Mouse (Mus musculus) hindbrain, embryonic 13.5 days (tissue): Measurements from ENCODE around the gene Tppp3. TPM values are rescaled to one million over a fixed set of nuclear protein-coding genes. Genes with fewer than 3 reads are reported as not detected.

Experiments
- polyA plus RNA-seq: library from polyadenylated mRNA; unstranded; fragments of >200 nt; fragmentation: Nextera tagmentation; extraction: Ambion mirVana; gene quantifications from 2 replicates; pipeline ENCODE4 v1.2.1, GENCODE M21; 2015

Gene Tppp3
- polyA plus RNA-seq, 1 experiment from 2014 or later, result 181 TPM

Other genes with a start within 250 kb of the Tppp3 start
- 27.4 and 29.5 TPM in 2 replicates for gene D230025D16Rik, start 246.4 kb downstream of the Tppp3 start, polyA plus RNA-seq
- gene B3gnt9, start 216.4 kb downstream of the Tppp3 start, polyA plus RNA-seq, result 6.2 and 6.7 TPM in 2 replicates
- 19.9 and 21.1 TPM in 2 replicates for gene Tradd, start 206.9 kb downstream of the Tppp3 start, polyA plus RNA-seq
- 1.1 and 1.2 TPM in 2 replicates for gene Fbxl8, start 206.9 kb downstream of the Tppp3 start, polyA plus RNA-seq
- gene Hsf4, start 201.7 kb downstream of the Tppp3 start, polyA plus RNA-seq, result 0.27 and 0.44 TPM in 2 replicates
- gene Nol3, start 195.4 kb downstream of the Tppp3 start, polyA plus RNA-seq, result 3.9 and 4.5 TPM in 2 replicates
- 114 and 119 TPM in 2 replicates for gene 4931428F04Rik, start 181.7 kb downstream of the Tppp3 start, polyA plus RNA-seq
- gene Exoc3l, start 175.4 kb downstream of the Tppp3 start, polyA plus RNA-seq, result 14.3 and 14.6 TPM in 2 replicates
- 45.6 and 47.0 TPM in 2 replicates for gene E2f4, start 173.9 kb downstream of the Tppp3 start, polyA plus RNA-seq
- gene Elmo3, start 165.9 kb downstream of the Tppp3 start, polyA plus RNA-seq, result 1.5 and 1.6 TPM in 2 replicates
- gene Lrrc29, start 145.2 kb downstream of the Tppp3 start, polyA plus RNA-seq, result 0.82 and 1.4 TPM in 2 replicates
- gene Tmem208, start 145.2 kb downstream of the Tppp3 start, polyA plus RNA-seq, result 133 and 136 TPM in 2 replicates
- 0.74 and 0.76 TPM in 2 replicates for gene Fhod1, start 123.6 kb downstream of the Tppp3 start, polyA plus RNA-seq
- gene Slc9a5, start 122.7 kb downstream of the Tppp3 start, polyA plus RNA-seq, result 7.3 and 7.4 TPM in 2 replicates
- gene Plekhg4, start 98.3 kb downstream of the Tppp3 start, polyA plus RNA-seq, result 1.6 and 1.9 TPM in 2 replicates
- gene Kctd19, start 58.0 kb downstream of the Tppp3 start, polyA plus RNA-seq, result not detected in 2 replicates
- 1.1 and 1.7 TPM in 2 replicates for gene Lrrc36, start 58.0 kb downstream of the Tppp3 start, polyA plus RNA-seq
- 30.9 and 34.3 TPM in 2 replicates for gene Zdhhc1, start 25.4 kb upstream of the Tppp3 start, polyA plus RNA-seq
- 7.8 and 11.0 TPM in 2 replicates for gene Hsd11b2, start 47.2 kb upstream of the Tppp3 start, polyA plus RNA-seq
- 201 and 203 TPM in 2 replicates for gene Atp6v0d1, start 94.5 kb upstream of the Tppp3 start, polyA plus RNA-seq
- gene Ripor1, start 133.7 kb upstream of the Tppp3 start, polyA plus RNA-seq, result 26.6 and 27.1 TPM in 2 replicates
- 114 and 120 TPM in 2 replicates for gene Ctcf, start 165.0 kb upstream of the Tppp3 start, polyA plus RNA-seq
- 0.43 and 1.2 TPM in 2 replicates for gene Agrp, start 165.9 kb upstream of the Tppp3 start, polyA plus RNA-seq
- gene Carmil2, start 214.7 kb upstream of the Tppp3 start, polyA plus RNA-seq, result 16.2 TPM in 2 replicates
- gene Acd, start 229.6 kb upstream of the Tppp3 start, polyA plus RNA-seq, result 93.0 and 95.2 TPM in 2 replicates
- 45.4 and 47.7 TPM in 2 replicates for gene Pard6a, start 229.6 kb upstream of the Tppp3 start, polyA plus RNA-seq
- gene 4933405L10Rik, start 236.1 kb upstream of the Tppp3 start, polyA plus RNA-seq, result 0.16 and 0.28 TPM in 2 replicates
- 12.8 TPM in 2 replicates for gene Enkd1, start 236.7 kb upstream of the Tppp3 start, polyA plus RNA-seq